Mouse (Mus musculus) right cerebral cortex, adult 2 months (tissue): ENCODE results near the gene Islr2.

ENCODE experiments used
- DNase-seq, 2 experiments: peaks; one replicate each; pipeline ENCODE4 v3.0.0; 2021 to 2022; ENCODE audit warnings: low spot score in 2 of 2

Gene Islr2

DNA sequence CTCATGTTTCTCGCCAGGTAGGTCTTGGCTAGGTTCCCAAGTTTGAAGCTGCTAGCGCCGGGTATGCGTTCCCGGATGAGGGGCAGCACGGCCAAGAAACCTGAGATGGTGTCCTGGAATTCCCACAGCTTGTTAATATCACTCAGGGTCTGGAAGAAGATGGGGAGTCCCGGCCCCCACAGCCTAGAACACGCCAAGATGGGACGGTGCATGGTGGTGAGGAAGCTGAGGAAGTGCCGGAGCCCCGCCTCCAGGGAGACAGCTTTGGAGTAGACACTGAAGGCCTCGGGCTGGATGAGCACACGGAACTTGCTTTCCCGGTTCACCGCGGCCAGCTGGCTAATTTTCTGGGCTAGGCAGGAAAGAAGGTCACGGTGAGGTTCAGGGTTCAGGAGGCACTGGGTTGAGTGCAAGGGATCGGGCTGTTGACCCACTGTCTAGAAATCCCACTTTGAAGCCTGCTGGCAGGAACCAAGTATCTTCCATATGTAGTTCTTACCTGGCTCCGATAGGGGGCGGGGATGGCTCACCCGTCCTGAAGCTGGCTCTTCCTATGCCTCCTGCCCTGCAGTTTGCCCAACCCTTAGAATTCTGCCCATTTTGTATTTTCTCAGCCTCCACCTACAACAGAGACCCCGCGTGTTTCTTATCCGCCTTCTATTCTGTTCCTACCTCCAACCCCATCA lies 16.2 kb upstream of the Islr2 start:
- DNase-seq: peak; percentile 22 to 54

DNA sequence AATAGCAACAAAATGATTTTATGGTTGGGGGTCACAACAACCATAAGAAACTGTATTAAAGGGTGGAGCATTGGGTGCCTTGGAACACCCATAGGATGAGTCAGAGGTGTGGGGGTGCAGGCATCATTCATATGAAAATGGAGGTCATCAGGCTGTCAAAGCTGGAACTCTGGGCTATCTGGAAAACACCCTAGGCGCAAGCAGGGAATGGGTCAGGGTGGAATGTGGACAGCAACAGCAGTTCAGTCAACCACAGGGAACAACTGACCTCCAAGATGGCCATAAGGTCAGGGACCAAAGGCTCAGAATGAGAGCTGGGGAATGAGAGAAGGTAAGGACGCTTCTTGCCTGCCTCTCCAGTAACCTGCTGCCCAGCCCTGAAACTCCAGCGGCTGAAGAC lies 14.4 kb upstream of the Islr2 start:
- no peak for DNase-seq

DNA sequence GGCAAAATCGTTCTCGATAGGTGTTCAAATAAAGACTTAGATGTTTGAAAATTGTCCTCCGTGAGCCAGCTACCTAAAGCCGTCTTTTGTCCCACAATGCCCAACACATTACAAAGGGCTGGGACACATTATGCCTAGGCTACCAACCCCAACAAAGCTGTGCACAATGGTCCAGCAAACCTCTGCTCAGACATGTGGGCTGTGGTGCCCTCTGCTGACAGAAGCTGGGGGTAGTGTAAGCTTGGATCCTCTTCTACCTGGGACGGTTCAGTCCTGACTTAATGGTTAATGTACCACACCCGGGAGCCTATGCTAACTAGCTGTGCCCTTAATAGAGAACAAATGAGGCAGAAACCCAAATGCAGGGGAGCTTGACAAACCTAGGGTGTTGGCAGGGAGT lies 12.3 kb upstream of the Islr2 start:
- DNase-seq: peak; percentile 50 to 56

DNA sequence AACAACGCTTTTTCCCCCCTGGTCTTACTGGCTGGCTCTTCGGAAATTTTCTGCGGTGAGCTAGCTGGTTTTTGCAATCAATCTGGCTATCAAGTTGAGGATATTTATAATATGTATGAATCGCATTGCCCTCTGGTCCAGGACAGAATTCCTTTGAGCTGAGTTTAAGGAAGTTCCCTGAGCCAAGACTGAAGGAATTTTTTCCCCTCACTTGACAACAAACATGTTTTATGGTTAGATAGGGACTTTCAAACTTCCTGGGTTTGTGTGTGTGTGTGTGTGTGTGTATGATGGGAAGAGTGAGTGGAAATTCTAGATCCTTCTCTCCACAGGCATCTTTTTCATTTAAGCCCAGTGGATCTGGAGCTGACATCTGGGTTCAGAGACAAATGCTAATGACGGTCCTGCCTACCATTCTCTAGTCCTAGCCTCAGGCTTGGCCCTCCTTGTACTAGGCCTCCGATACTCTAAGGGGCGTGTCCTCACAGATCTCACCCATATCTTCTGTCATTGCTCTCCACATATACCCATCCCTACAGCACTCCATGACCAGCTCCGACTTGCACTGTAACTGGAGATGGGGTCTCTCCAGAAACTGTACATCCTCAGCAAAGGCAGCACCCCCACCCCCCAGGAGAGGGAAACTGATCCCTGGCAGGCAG lies 10.5 kb upstream of the Islr2 start:
- no peak for DNase-seq

DNA sequence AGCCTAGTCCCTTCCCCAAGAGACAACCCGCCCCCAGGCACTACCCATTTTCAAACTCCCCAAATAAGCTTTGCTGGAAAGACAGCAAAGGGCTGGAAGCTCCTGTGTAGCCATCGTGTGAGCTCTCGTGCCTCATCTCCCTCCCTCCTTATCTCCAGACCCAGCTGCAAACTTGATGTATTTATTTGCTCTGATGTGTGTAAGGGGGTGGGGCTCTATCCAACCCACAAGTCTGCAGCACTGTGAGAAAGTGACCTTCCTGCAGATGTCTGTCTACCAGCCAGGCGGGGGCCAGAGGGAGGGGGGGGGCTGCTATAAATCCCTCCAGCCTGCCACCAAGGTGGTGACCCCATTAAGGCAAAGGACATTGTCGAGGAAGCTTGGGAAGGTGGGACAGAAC lies 9.7 kb upstream of the Islr2 start:
- DNase-seq: no peak

DNA sequence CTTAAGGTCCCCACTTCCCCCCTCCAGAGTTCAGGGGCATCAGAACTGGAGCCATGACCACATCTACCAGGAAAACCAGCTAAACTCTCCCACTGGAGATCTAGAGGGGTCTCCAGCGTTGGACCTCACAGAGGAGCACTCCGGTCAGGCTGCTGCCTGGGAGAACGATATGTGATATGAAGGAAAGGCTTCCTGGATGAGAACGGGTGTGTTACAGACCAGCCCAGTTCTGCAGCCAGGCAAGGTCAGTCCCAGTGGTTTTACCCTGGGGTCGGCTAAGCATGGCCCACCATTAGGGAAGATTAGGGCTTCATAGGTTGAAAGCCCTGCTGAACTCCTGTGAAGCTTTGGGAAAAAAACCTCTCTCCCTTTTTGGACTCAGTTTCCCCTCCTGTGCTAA lies 9.3 kb upstream of the Islr2 start:
- DNase-seq: no peak

DNA sequence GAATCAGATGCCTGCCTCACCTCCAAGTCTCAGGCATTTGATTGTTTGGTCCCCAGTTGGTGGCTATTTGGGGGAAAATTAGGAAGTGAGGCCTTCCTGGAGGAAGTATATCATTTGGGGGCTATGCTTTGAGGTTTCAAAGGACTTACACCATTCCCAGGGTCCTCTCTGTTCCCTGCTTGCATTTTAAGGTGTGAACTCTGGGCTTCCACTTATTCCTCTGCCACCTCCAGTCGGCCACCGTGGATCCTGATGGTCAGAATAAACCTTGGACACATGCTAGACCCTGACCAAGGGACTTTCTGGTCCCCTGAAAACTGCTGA lies 6.1 kb upstream of the Islr2 start:
- DNase-seq: no peak

DNA sequence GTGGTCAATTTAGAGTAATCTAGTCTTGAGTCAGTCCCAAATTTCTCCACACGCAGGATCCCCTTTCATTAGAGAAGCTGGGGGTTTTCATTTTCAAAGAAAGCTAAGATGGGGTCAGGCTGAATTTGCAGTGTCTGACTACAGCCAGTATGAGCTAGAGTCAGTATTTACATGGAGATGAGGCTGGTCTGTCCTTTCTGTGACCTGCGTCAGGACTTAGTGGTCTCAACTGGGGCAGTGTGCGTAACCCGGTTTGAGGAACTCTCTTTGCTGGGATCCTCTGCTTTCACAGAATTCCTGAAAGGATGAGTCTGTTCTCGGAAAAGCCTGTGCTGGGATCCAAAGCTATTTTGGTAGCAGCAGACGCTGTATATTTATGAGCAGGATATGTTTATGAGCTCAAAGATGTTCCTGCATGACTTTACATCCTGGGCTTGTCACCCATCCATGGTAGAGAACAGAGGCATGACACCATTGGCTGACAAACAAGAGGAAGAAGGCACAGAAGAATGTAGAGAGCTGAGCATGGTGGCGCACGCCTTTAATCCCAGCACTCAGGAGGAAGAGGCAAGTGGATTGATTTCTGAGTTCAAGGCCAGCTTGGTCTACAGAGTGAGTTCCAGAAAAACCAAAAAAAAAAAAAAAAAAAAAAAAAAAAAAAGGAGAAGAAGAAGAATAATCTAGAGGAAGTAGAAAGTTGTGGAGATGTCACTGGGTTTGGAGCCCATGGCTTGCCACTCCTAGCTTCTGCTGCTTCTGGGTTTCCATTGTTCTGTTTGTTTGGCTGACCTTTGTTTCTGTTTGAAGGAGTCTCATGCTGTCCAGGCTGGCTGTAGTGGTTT lies 5.6 kb upstream of the Islr2 start:
- peak in 1 of 2 experiments; percentile 17 for DNase-seq

DNA sequence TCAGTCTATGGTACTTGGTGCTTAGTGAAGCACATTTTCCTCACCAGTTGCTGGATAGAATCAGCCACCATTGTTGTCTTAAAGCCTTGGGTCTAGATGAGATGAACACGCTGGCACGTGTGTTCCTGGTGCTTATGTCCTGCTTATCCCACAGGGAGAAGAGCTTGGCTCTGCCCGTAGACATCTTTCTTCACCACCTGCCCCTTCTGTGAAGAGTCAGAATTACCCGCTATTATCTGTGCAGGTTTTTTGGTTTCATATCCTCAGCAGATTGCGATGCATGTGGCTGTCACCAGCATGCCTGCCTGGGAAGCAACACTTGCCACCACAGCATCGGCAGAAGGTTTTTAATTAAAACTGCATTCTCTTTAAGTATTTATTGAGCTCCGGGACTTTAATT lies 1.9 kb upstream of the Islr2 start:
- no peak for DNase-seq

DNA sequence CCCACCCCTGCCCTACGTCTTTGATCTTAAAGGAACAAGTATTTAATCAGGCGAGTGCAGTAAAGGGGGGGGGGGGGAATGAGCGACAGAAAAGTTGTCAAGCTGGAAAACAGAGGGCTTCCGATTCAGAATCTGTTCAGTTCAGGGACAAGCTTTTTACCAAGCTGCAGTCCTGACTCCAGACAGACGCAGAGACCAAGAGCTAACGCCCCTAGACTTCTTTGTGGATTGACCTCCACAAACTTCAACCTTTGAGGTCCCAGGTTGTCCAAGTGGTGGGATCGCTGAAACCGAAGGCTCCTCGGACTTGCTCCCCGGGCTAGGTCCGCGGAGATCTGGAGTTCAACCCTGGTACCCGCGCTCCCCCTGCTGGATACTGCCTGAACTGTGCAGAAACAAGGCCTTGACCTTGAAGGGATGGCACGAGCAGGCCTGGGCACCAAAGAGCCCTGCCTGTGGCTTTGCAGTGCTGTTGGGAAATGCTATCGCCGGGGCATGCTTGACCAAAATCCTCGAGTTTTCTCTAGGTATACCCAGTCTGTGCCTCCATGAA lies 405 bp upstream of the Islr2 start:
- peak; percentile 89 to 95 for DNase-seq

DNA sequence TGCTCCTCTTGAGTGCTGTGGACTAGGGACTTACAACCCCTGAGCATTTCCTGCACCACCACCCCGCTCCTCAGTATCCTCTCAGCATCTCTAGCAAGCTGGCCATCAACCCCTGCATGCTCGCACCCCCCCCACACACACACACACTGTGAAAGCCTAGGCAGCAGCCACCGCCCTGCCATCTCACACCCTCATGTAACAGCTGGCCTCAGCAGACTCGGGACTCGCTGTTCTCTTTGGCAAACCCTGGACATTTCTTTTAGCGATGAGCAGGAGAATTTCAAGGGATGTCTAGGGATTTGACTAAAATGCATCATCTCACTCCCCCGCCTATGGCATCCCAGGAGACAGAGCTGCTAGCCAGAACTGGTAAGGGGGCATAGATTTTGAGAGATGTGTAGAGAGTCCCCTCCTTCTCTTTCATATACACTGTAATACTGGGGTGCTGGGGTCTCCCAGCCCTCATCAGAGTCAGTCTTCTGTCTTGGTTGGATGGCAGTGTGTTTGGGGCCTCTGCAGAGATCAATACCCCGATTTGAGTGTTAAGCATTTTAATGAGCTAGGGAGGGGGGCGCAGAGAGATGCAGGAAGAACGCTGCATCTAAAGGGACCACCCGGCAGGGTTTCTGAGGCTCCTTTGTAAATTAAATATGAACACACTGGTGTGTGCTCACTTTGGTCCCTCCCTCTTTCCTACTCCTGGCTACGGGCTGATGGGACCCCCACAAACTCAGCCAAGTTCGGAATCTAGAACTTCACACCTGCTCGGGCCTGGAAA lies 1.3 kb downstream of the Islr2 start:
- DNase-seq: peak; percentile 53 to 64

DNA sequence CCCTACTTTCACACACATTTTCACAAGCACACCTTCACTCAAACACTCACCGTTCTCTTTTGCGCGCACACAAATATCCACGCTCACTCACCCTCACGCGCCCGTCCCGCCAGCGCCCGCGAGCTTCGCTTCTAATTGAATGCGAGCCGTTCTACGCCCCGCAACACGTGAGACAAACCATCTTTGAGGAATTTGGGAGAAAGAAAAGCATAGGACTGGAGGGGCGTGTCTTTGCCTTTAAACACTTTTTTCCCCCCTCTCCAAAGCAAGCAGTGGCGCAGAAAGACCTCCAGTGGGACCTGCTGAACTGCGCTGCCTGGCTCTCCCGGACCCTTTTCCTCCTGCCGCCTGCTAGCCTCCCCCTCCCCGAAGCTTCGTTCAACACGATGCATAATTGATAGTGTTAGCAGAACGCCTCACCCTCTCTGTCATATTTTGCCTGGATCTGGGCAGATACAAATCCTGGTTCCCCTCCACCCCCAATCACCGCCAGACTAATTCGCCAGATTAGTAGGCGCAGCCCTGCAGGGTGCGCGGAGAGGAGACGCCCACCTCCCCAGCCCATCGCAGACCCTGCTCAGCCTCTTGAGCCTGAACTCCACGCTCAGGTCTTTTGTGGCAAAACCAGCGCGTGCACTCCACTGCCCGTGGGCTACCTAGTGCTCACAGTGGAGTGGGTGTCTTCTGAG lies 2.1 kb downstream of the Islr2 start:
- peak; percentile 54 for DNase-seq

DNA sequence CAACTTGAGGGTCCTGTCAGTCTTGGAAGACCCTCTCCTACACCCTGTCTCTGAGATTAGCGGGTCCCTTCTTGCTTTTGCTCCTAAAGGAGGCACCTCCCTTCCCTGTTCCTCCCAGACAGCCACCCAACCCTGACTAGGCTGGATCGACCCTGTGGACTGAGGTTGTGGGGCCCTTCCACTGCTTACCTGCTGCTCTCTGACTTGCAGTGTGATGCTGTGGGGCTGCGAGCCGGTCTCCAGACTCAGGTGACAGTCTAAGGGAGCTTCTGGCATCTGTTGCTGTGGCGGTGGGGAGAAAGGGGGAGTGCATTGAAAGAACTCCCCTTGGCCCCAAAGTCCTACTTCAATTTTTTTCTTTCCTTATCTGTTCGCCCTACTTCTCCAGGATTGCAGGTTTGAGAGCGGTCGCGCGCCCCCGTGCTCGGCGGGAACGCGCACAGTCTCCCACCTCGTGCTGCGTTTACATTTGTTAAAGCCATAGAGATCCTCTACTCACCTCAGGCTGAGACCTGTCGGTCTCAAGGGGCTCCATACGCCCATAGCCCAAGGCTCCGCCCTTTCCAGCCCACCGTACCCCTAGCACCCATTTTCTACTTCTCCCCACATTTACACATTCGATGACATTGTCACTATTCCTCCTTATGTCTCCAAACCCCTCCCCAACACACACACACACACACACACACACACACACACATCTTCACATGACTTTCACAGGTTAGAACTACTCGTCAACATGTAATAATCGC lies 2.9 kb downstream of the Islr2 start:
- DNase-seq: peak; percentile 60 to 64

DNA sequence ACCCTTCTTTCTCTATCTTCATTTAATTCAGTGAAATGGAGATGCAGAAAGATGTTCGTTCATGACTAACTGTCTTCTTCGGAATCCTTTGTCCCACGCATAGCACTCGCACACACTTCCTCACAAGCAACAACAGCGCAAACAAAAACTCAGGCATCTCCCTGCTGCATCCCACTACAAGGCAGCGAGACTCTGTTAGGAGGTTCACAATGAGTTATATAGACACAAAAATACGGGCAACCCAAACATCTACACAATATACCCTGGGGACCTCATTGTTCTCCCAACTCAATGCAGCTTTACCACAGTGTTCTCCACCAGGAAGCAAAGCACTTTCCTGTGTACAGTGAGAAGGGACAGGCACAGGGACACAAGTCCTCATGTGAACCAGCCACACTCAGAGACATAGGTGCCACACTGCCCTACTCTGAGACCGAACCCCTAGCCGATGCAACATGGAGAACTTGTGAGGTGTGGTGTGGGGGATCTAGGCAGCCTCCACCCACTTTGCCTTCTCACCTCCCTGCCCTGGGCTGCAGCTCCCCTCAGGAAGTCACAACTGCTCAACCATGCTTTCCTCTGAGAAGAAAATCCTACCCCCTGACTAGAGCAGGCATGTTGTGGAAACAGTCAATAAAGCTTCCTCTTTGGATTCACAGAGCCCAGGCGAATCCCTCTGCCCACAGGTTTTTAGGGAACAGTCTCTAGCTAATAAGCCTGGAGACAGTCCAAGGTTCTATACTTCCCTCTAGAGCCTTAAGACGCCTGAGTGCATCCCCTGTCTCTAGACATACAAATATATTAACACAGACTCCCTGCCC lies 3.6 kb downstream of the Islr2 start:
- peak; percentile 45 to 56 for DNase-seq

DNA sequence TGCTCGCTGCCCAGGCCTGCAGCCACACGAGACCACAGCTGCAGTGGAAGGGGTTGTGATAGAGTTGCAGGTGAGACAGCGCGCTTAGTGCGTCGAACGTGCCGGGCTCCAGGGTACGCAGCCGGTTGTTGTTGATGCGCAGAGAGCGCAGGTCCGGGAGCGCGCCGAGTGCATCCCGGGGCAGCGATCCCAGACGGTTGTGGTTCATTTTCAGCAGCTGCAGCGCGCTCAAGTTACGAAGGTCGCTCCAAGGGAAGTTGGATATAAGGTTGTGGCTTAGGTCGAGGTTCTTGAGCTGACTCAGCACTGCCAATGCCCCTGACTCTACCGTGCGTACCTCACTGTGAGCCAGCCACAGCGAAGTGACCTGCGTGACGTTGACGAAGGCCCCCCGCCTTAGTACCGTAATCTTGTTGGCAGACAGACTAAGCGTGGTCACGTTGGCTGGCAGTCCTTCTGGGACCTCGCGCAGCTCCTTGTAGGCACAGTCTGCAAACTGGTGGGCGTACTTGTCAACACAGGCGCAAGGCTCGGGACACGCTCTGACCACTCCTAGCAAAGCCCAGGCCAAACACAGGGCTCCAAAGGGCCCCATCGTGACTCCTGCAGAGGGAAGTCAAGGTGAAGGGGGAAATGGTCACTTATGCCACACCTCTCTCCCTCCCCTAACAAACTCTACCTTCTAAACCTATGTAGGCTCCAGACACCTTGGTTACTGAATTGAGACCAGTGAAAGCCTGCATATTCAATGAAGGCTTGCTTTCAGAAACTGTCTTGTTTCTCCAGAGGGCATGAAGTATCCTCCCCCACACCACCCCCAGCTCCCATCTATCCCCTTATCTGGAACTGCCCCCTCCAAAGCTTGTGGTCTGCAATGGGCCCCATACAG lies 4.5 kb downstream of the Islr2 start:
- peak; percentile 52 to 60 for DNase-seq

DNA sequence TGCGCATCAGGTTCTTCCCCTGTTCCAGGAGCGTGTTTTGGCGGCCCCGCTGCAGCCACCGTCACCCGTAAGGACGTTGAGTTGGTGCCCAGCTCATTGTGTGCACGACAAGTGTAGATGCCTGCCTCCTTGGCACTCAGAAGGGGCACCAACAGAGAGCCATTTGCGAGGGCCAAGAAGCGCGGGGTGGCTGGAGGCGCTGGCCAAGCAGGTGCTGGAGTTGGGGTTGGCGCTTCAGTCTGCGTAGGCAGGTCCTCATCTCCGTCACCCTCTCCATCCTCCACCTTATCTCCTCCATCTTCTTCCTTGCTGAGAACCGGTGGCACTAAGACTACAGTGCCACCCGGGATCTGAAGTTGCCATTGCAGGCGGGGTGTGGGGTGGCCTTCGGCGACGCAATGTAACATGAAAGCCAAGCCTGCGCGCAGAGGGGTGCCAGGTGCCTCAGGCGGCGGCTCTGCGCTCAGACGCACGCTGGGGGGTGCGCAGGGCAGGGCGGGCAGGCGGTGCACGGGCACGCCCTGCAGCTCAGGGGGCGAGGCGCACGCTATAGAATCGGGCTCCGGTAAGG lies 5.2 kb downstream of the Islr2 start:
- DNase-seq: peak; percentile 46 to 54

DNA sequence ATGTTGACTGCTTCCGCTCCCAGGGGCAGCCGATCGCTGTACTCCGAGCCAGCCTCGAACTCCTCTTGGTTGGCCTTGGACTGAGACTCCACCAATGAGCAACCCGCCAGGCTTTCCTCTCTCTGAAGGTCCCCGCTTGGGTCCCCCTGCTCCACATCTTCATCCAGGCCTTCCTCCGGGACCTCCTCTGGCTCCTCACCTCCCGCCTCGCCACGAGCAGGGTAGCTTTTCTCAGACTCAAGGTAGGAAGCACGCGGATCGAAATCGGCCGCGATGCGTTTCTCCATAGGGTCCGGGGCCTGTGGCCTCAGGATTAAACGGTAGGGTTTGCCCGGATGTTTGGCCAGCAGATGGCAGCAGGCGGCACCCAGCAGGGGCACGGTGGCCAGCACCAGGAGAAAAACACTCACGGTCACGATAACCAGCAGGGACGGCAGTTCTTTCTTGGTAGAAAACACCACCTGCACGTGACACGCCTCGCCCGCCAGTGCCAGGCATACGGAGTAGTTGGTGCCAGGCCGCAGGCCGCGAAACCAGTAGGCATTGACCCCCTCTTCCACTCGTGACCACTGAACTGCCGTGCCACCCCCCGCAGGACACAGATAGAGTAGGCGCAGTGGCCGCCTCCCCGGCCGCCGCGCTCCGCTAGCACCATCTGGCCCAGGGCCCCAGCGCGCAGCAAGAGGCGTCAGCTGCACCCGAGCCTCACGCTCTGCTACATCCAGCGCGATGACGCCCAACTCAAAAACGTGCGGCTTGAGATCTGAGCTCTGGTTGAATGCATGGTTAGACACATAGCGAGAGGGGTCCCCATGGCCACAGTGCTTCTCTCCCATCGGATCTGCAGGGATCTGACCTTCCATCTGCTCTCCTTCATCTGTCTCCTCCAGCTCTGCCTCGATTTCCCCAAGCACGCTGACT lies 6.1 kb downstream of the Islr2 start:
- DNase-seq: peak; percentile 58 to 72
